ENCODE assay signal across 33 mouse cellular contexts in the genomic region with DNA sequence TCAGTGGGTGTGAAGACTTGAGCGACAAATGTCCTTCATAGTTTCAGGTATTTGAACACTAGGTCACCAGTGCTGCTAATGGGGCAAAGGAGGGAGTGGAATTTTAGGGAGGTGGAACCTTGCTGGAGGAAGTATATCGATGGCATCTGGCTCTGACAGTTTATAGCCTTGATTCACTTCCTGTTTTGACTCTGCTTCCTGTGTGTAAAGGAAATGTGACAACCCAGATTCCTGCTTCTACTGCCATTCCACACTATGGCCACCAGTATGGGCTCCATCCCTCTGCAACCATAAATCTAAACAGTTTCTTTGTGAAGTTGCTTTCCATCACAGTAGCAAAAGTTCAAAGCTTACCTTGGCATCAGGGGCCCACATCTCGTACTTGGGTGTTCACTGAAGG. TPM values are rescaled to one million over a fixed set of nuclear protein-coding genes. Genes with fewer than 3 reads are reported as not detected.
DNase-seq lines count a peak whose midpoint lies in the region; ATAC-seq and TF ChIP-seq lines count a peak whose summit lies in the region.
"Had no signal": no experiment of that assay in that cellular context is flagged by ENCODE, and none has a peak within 500 bp of the region (broad histone marks: within the 10 kb centered on the region; RNA-seq: fewer than 3 reads in every experiment).

No protein-coding gene starts in this region.

- TF ChIP-seq POLR2A in heart, adult 2 months (IDR thresholded peaks at IDR 0.05; ENCODE audit: insufficient read depth, low read depth, low read length), result no peak

- H3K27me3 ChIP-seq in heart, adult 2 months (ENCODE audit: control insufficient read depth, insufficient read depth, low read length), result no peaks in the 10 kb centered on the region
- H3K27me3 ChIP-seq in forebrain, embryonic 14.5 days (replicated peaks; ENCODE audit: control insufficient read depth, insufficient read depth, low read length), result no peaks in the 10 kb centered on the region
- H3K27me3 ChIP-seq: embryonic facial prominence, embryonic 12.5 days; embryonic facial prominence, embryonic 15.5 days; forebrain, embryonic 13.5 days had no signal

- no peaks in the 10 kb centered on the region for H3K36me3 ChIP-seq in heart, adult 2 months (ENCODE audit: control insufficient read depth, insufficient read depth, low read length)
- H3K36me3 ChIP-seq in forebrain, embryonic 14.5 days (ENCODE audit: control insufficient read depth, insufficient read depth, low read length), result no peaks in the 10 kb centered on the region
- H3K36me3 ChIP-seq: embryonic facial prominence, embryonic 12.5 days; embryonic facial prominence, embryonic 15.5 days had no signal

- no peak for TF ChIP-seq CTCF in heart, adult 2 months (IDR thresholded peaks at IDR 0.05)

- peak; percentile 76 for ATAC-seq in granulocyte monocyte progenitor cell, adult 5-6 weeks (replicated peaks; ENCODE audit: poor library complexity, severe bottlenecking)
- ATAC-seq in megakaryocyte progenitor cell, adult 5-6 weeks (replicated peaks; ENCODE audit: poor library complexity), result peak; percentile 77
- no peak for ATAC-seq in forebrain, embryonic 14.5 days
- ATAC-seq: activated CD4-positive, CD25-positive, alpha-beta regulatory T cell, adult 4 months; CD4-positive, CD25-positive, alpha-beta regulatory T cell, adult 4 months; forebrain, embryonic 13.5 days; forebrain, postnatal 0 days; hindbrain, postnatal 0 days; inflammation-experienced regulatory T-cells, adult 6 months; intestine, embryonic 16.5 days had no signal

- intact Hi-C loops in heart, adult 2 months (cut with DNase I), result no loop called here

- no peak for TF ChIP-seq EP300 in heart, adult 2 months (IDR thresholded peaks at IDR 0.05; ENCODE audit: insufficient read depth, low read depth, low read length)

- WGBS in heart, adult 2 months, result 71% methylated on average over 3 of the region's 3 CpGs
- 95% methylated on average over 3 of the region's 3 CpGs for WGBS in forebrain, embryonic 14.5 days

- H3K79me2 ChIP-seq in heart, adult 2 months (replicated peaks; ENCODE audit: control insufficient read depth, insufficient read depth, low read length), result no peaks in the 10 kb centered on the region

- H3K4me3 ChIP-seq in heart, adult 2 months, result no peak overlapping the region
- H3K4me3 ChIP-seq in forebrain, embryonic 14.5 days (ENCODE audit: low read depth, low read length), result no peak overlapping the region
- H3K4me3 ChIP-seq: embryonic facial prominence, embryonic 12.5 days; embryonic facial prominence, embryonic 15.5 days; forebrain, embryonic 13.5 days; gastrocnemius, adult 2 months had no signal

- no peaks in the 10 kb centered on the region for H3K9me3 ChIP-seq in forebrain, embryonic 14.5 days (replicated peaks; ENCODE audit: control insufficient read depth, low read length)
- H3K9me3 ChIP-seq: embryonic facial prominence, embryonic 12.5 days; embryonic facial prominence, embryonic 15.5 days; forebrain, embryonic 13.5 days had no signal

- no peak overlapping the region for H3K9ac ChIP-seq in heart, adult 2 months (ENCODE audit: low read depth, low read length)
- no peak overlapping the region for H3K9ac ChIP-seq in forebrain, embryonic 14.5 days (ENCODE audit: low read length)
- H3K9ac ChIP-seq: embryonic facial prominence, embryonic 12.5 days; embryonic facial prominence, embryonic 15.5 days; forebrain, embryonic 13.5 days; forebrain, postnatal 0 days; hindbrain, embryonic 14.5 days had no signal

- peak; percentile 34 for DNase-seq in heart, adult 11 months
- no peak for DNase-seq in heart, adult 2 months
- no peak for DNase-seq in cerebellum, postnatal 36 days
- DNase-seq in forebrain, embryonic 14.5 days (ENCODE audit: low spot score), result no peak
- DNase-seq: adrenal gland, adult 8-10 months; adrenal gland, postnatal 25 days; cerebellum, adult 11-12 months; cerebellum, adult 8-10 months; cerebellum, postnatal 10 days; forebrain, postnatal 0 days; gastrocnemius, adult 2 months; gastrocnemius, postnatal 14 days; kidney, adult 18-20 months had no signal

- no peaks in the 10 kb centered on the region for H3K4me1 ChIP-seq in heart, adult 2 months (ENCODE audit: control insufficient read depth, insufficient read depth, low read length)
- H3K4me1 ChIP-seq in forebrain, embryonic 14.5 days (ENCODE audit: control insufficient read depth, insufficient read depth, low read length), result no peaks in the 10 kb centered on the region
- H3K4me1 ChIP-seq: embryonic facial prominence, embryonic 12.5 days; embryonic facial prominence, embryonic 15.5 days; forebrain, embryonic 13.5 days had no signal

- H3K27ac ChIP-seq in heart, adult 2 months, result no peak overlapping the region
- no peak overlapping the region for H3K27ac ChIP-seq in forebrain, embryonic 14.5 days (ENCODE audit: low read depth, low read length)
- H3K27ac ChIP-seq: embryonic facial prominence, embryonic 12.5 days; embryonic facial prominence, embryonic 15.5 days; forebrain, embryonic 13.5 days; gastrocnemius, adult 2 months; hindbrain, embryonic 14.5 days; hindbrain, postnatal 0 days had no signal

- H3K4me2 ChIP-seq in forebrain, embryonic 14.5 days (ENCODE audit: low read length), result no peak overlapping the region
- H3K4me2 ChIP-seq: embryonic facial prominence, embryonic 12.5 days; embryonic facial prominence, embryonic 15.5 days; forebrain, embryonic 13.5 days; heart, embryonic 11.5 days; hindbrain, embryonic 14.5 days had no signal

RNA-seq across cellular contexts. Expression of a gene that starts 17.9 kb away (rescaled TPM):
- not detected for total RNA-seq in heart, adult 2 months (2021)
- polyA plus RNA-seq in heart, adult 2 months (2012; rRNA removed), result not detected in 2 replicates
- total RNA-seq in granulocyte monocyte progenitor cell, adult 5-6 weeks (2014; fragmentation: Nextera tagmentation), result not detected in 2 replicates
- total RNA-seq in granulocyte monocyte progenitor cell, adult 5-6 weeks (2017), result not detected in 2 replicates
- total RNA-seq in megakaryocyte progenitor cell, adult 5-6 weeks (2015), result not detected in 2 replicates
- not detected in 2 replicates for total RNA-seq in megakaryocyte progenitor cell, adult 5-6 weeks (2017)
- not detected in 2 replicates for polyA plus RNA-seq in forebrain, embryonic 14.5 days (2014; fragmentation: Nextera tagmentation; extraction: Ambion mirVana)
- total RNA-seq: adrenal gland, adult 8-10 months; adrenal gland, postnatal 25 days; ES-E14; forebrain, postnatal 0 days; gastrocnemius, adult 2 months; gastrocnemius, postnatal 14 days; gastrocnemius, postnatal 4 days; heart, adult 8-10 months; heart, postnatal 25 days had no signal
- polyA plus RNA-seq: activated CD4-positive, CD25-positive, alpha-beta regulatory T cell, adult 4 months; C2C12; CD4-positive, CD25-positive, alpha-beta regulatory T cell, adult 4 months; embryonic facial prominence, embryonic 12.5 days; embryonic facial prominence, embryonic 15.5 days; forebrain, embryonic 13.5 days; heart, embryonic 11.5 days; heart, embryonic 14.5 days; heart, postnatal 0 days; hindbrain, embryonic 11.5 days; hindbrain, embryonic 14.5 days; inflammation-experienced regulatory T-cells, adult 6 months; intestine, embryonic 16.5 days had no signal
